In genomic region chr11:58364454-58364853, GRCm38 (mm10) we compare ENCODE assay signal across 20 mouse cellular contexts. TPM values are rescaled to one million over a fixed set of nuclear protein-coding genes. Genes with fewer than 3 reads are reported as not detected.
"Had no signal": no experiment of that assay in that cellular context is flagged by ENCODE, and none has a peak within 500 bp of the region (broad histone marks: within the 10 kb centered on the region; RNA-seq: fewer than 3 reads in every experiment).

No protein-coding gene starts in this region.

- ATAC-seq: hindbrain, embryonic 16.5 days; inflammation-experienced regulatory T-cells, adult 6 months; midbrain, embryonic 13.5 days had no signal

- H3K9ac ChIP-seq: limb, embryonic 13.5 days; liver, embryonic 14.5 days; midbrain, embryonic 13.5 days had no signal

- H3K4me1 ChIP-seq: limb, embryonic 13.5 days; midbrain, embryonic 13.5 days had no signal

- H3K27me3 ChIP-seq: limb, embryonic 13.5 days; midbrain, embryonic 13.5 days had no signal

- H3K27ac ChIP-seq: limb, embryonic 13.5 days; liver, embryonic 14.5 days; midbrain, embryonic 13.5 days had no signal

- H3K4me2 ChIP-seq: limb, embryonic 13.5 days; midbrain, embryonic 13.5 days had no signal

- H3K4me3 ChIP-seq: limb, embryonic 13.5 days; midbrain, embryonic 13.5 days had no signal

- DNase-seq: kidney, postnatal 4 days; left cerebral cortex, postnatal 4 days; lung, adult 18-20 months; right cerebral cortex, adult 18-20 months; right cerebral cortex, postnatal 25 days; thymus, postnatal 36 days had no signal

- H3K9me3 ChIP-seq: limb, embryonic 13.5 days; midbrain, embryonic 13.5 days had no signal

- H3K36me3 ChIP-seq: limb, embryonic 13.5 days; midbrain, embryonic 13.5 days had no signal

RNA-seq across cellular contexts. Expression of gene Lypd8, which starts 14.4 kb away (rescaled TPM):
- total RNA-seq: left cerebral cortex, adult 18-20 months; left cerebral cortex, postnatal 10 days; left cerebral cortex, postnatal 4 days; liver, adult 2 months; midbrain, postnatal 0 days had no signal
- polyA plus RNA-seq: hindbrain, embryonic 16.5 days; inflammation-experienced regulatory T-cells, adult 6 months; limb, embryonic 13.5 days; lung, embryonic 16.5 days; midbrain, embryonic 13.5 days; midbrain, postnatal 0 days; neural tube, embryonic 14.5 days had no signal

RNA-seq across cellular contexts. Expression of gene 1810065E05Rik, which starts 56.5 kb away (rescaled TPM):
- total RNA-seq: layer of hippocampus, adult 8-10 months; layer of hippocampus, postnatal 14 days; left cerebral cortex, adult 18-20 months; left cerebral cortex, postnatal 10 days; left cerebral cortex, postnatal 4 days; liver, adult 2 months; midbrain, postnatal 0 days had no signal
- polyA plus RNA-seq: hindbrain, embryonic 16.5 days; inflammation-experienced regulatory T-cells, adult 6 months; limb, embryonic 13.5 days; liver, embryonic 14.5 days; lung, embryonic 16.5 days; midbrain, embryonic 13.5 days; midbrain, postnatal 0 days; neural tube, embryonic 14.5 days; stomach, embryonic 14.5 days had no signal
